Mouse (Mus musculus) forebrain, embryonic 11.5 days (tissue): ENCODE measurements around the gene Lins1. TPM values are rescaled to one million over a fixed set of nuclear protein-coding genes. Genes with fewer than 3 reads are reported as not detected.

Experiments used
- ATAC-seq: fragments of 200-750 bp; cut with Nextera tagmentation; replicated peaks from 2 replicates; pipeline ENCODE4 v1.8.0; 2017; ENCODE audit warnings: moderate TSS enrichment; ENCODE audit not compliant: low FRiP score
- DNase-seq: peaks from one replicate; pipeline ENCODE4 v3.0.0-alpha.2; 2017; ENCODE audit warnings: low spot score
- H3K27ac ChIP-seq: fragments of 300-500 bp; sonication (generic); 2 replicates; pipeline ENCODE4 v1.5.1; 2014; ENCODE audit warnings: low read depth, low read length
- H3K27me3 ChIP-seq: fragments of 300-500 bp; sonication (generic); 2 replicates; pipeline ENCODE4 v1.6.1; 2014; ENCODE audit warnings: mild to moderate bottlenecking, low read length, mixed read lengths; ENCODE audit not compliant: control insufficient read depth, insufficient read depth
- H3K36me3 ChIP-seq: fragments of 300-500 bp; sonication (generic); 2 replicates; pipeline ENCODE4 v1.6.1; 2014; ENCODE audit warnings: mild to moderate bottlenecking, low read length, moderate library complexity, mixed read lengths; ENCODE audit not compliant: control insufficient read depth, insufficient read depth
- H3K4me1 ChIP-seq: fragments of 300-500 bp; sonication (generic); replicated peaks from 2 replicates; pipeline ENCODE4 v1.6.1; 2014; ENCODE audit warnings: low read length, mixed read lengths; ENCODE audit not compliant: control insufficient read depth, insufficient read depth
- H3K4me2 ChIP-seq: fragments of 300-500 bp; sonication (generic); 2 replicates; pipeline ENCODE4 v1.6.1; 2014; ENCODE audit warnings: low read depth, mild to moderate bottlenecking, low read length, moderate library complexity, mixed read lengths; ENCODE audit not compliant: severe bottlenecking
- H3K4me3 ChIP-seq: fragments of 300-500 bp; sonication (generic); 2 replicates; pipeline ENCODE4 v1.5.1; 2014; ENCODE audit warnings: low read depth, low read length
- H3K9ac ChIP-seq: fragments of 300-500 bp; sonication (generic); 2 replicates; pipeline ENCODE4 v1.6.1; 2014; ENCODE audit warnings: low read length
- H3K9me3 ChIP-seq: fragments of 300-500 bp; sonication (generic); 2 replicates; pipeline ENCODE4 v1.6.1; 2016; ENCODE audit warnings: low read length, mixed read lengths; ENCODE audit not compliant: control insufficient read depth
- WGBS: fragments of 180-500 bp; shearing (Covaris S2); extraction: QIAGEN DNeasy Blood & Tissue Kit; methylation state at CpG from one replicate; pipeline ENCODE4 v1.1.7; 2014; 5-methylcytosine and 5-hydroxymethylcytosine counted together
- polyA plus RNA-seq: library from polyadenylated mRNA; unstranded; fragments of >200 nt; fragmentation: Nextera tagmentation; extraction: Ambion mirVana; gene quantifications from 2 replicates; pipeline ENCODE4 v1.2.1, GENCODE M21; 2014

The Lins1 gene
- polyA plus RNA-seq, 1 experiment from 2014 or later, result 24.2 TPM

DNA sequence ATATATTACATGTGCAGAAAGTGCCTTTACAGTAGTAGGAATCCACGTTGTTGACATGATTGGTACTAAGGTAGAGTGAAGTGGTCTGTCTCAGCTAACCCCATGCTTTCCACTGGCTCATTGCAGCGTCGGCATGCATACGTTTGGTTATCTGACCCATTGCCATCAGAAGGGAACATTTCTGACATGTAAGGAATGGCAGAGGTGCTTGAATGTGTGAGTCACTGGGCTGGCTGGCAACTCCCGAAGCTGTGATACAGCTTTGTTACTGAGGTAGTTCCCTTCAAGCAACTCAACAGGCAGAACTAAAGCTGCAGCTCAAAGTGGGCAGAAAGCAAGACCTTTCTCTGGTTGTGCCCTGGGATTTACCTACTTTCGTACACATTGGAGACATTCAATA is 45.3 kb downstream of the Lins1 start:
- Histone ChIP-seq H3K9ac (no peak overlapping the region), H3K4me1 (no peaks in the 10 kb centered on the region), H3K27ac (no peak overlapping the region), H3K27me3 (no peaks in the 10 kb centered on the region), H3K4me3 (no peak overlapping the region), H3K36me3 (no peaks in the 10 kb centered on the region), H3K9me3 (no peaks in the 10 kb centered on the region), H3K4me2 (no peak overlapping the region)
- DNase-seq (no peak), ATAC-seq (no peak)
- 91% methylated on average over 6 of the region's 6 CpGs for WGBS

DNA sequence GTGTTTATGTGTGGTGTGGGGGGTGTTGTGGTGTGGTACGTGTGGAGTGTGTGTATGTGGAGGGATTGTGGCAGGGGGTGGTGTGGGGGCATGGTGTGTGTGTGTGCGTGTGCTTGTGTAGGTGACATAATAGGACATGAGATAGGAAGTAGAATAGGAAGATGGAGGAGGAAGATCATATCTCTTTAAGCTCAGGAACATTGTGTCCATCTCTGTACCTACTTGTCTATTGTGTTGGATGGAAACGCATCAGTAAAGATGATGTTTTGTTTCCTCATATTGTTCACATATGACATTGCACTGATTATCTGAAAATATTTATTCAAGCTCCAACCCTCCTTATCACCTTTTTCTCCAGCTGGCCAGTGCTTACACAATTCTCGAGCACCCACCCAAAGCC is 47.7 kb downstream of the Lins1 start:
- no peak overlapping the region for H3K9ac ChIP-seq
- H3K9me3 ChIP-seq, result no peaks in the 10 kb centered on the region
- H3K36me3 ChIP-seq, result no peaks in the 10 kb centered on the region
- no peak overlapping the region for H3K4me2 ChIP-seq
- 92% methylated on average over 4 of the region's 4 CpGs for WGBS
- no peak overlapping the region for H3K4me3 ChIP-seq
- DNase-seq, result no peak
- no peaks in the 10 kb centered on the region for H3K4me1 ChIP-seq
- no peak for ATAC-seq
- H3K27me3 ChIP-seq, result no peaks in the 10 kb centered on the region
- no peak overlapping the region for H3K27ac ChIP-seq

DNA sequence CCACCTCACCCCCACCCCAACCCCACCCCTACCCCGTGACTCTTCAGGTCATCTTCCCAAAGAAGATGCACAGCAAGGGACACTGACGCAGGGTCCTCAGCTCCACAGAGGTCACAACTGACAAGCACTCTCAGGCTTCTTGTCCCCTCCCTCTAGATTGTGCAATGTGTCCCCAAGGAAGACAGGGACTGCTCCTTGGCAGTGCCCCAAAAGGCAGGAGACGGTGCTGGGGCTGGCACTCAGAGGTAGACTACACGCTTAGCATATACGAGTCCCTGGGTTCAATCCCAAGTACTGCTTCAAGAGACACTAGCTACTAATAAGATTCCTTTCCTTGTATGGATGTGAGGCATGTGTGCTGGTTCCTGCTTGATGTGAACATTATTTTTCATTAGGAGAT is 51.3 kb downstream of the Lins1 start:
- H3K4me2 ChIP-seq, result no peak overlapping the region
- no peaks in the 10 kb centered on the region for H3K36me3 ChIP-seq
- ATAC-seq (no peak), DNase-seq (no peak)
- H3K27me3 ChIP-seq, result no peaks in the 10 kb centered on the region
- H3K4me3 ChIP-seq, result no peak overlapping the region
- no peaks in the 10 kb centered on the region for H3K4me1 ChIP-seq
- H3K9ac ChIP-seq, result no peak overlapping the region
- 86% methylated on average over 5 of the region's 5 CpGs for WGBS
- no peaks in the 10 kb centered on the region for H3K9me3 ChIP-seq
- no peak overlapping the region for H3K27ac ChIP-seq

DNA sequence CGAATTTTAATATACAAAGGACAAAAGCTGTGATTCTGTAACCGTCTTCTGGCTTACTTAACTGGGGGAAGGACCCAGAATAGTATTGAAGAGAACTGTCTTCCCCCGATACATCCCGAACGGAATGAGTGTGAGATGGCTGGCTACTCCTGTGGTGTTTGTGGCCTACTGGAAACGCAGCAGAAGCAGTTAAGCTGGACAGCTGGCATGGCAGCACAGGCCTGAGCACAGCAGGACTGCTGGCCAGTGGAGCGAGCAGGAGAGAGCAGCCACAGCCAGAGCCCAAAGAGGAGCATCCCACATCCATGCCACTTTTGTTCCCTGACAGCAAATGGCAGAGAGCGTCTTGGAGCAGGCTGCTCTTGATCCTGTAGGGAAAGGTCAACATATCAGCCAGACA is 51.7 kb downstream of the Lins1 start:
- Histone ChIP-seq H3K4me3 (no peak overlapping the region), H3K4me1 (no peaks in the 10 kb centered on the region), H3K9ac (no peak overlapping the region), H3K27ac (no peak overlapping the region), H3K36me3 (no peaks in the 10 kb centered on the region), H3K9me3 (no peaks in the 10 kb centered on the region), H3K4me2 (no peak overlapping the region), H3K27me3 (no peaks in the 10 kb centered on the region)
- WGBS, result 74% methylated on average over 8 of the region's 8 CpGs
- DNase-seq (no peak), ATAC-seq (no peak)

GRCm38 (mm10) chr7:66743377-66743781 is 53.7 kb downstream of the Lins1 start, which contains the start of gene Cers3:
Gene Cers3 (plus strand): TSS chr7:66743504.
- Histone ChIP-seq H3K9ac (no peak within 1 kb of the TSS), H3K36me3 (no peaks in the 10 kb centered on the region), H3K4me2 (no peak within 1 kb of the TSS), H3K4me3 (no peak within 1 kb of the TSS), H3K9me3 (no peaks in the 10 kb centered on the region), H3K27me3 (no peaks in the 10 kb centered on the region), H3K4me1 (no peaks in the 10 kb centered on the region), H3K27ac (no peak within 1 kb of the TSS)
- DNase-seq, result no peak
- ATAC-seq, result no peak
- WGBS, result 77% methylated on average over 9 of the region's 9 CpGs

GRCm38 (mm10) chr7:66746972-66747371 is 57.3 kb downstream of the Lins1 start:
- H3K27ac ChIP-seq, result no peak overlapping the region
- 82% methylated on average over 7 of the region's 7 CpGs for WGBS

GRCm38 (mm10) chr7:66749998-66750397 is 60.3 kb downstream of the Lins1 start:
- H3K36me3 ChIP-seq, result no peaks in the 10 kb centered on the region
- ATAC-seq (no peak), DNase-seq (no peak)
- WGBS, result 84% methylated on average over 1 of the region's 1 CpGs
- no peaks in the 10 kb centered on the region for H3K4me1 ChIP-seq
- no peaks in the 10 kb centered on the region for H3K27me3 ChIP-seq
- no peak overlapping the region for H3K4me2 ChIP-seq
- no peaks in the 10 kb centered on the region for H3K9me3 ChIP-seq
- H3K27ac ChIP-seq, result no peak overlapping the region
- H3K4me3 ChIP-seq, result no peak overlapping the region
- H3K9ac ChIP-seq, result no peak overlapping the region

More at GRCm38 (mm10) chr7:66746972-66747371, 57.3 kb downstream of the Lins1 start:
- H3K4me3 ChIP-seq, result no peak overlapping the region
- no peak overlapping the region for H3K9ac ChIP-seq
- no peaks in the 10 kb centered on the region for H3K27me3 ChIP-seq
- no peak for ATAC-seq
- no peak overlapping the region for H3K4me2 ChIP-seq
- H3K9me3 ChIP-seq, result no peaks in the 10 kb centered on the region
- H3K4me1 ChIP-seq, result no peaks in the 10 kb centered on the region
- no peaks in the 10 kb centered on the region for H3K36me3 ChIP-seq
- no peak for DNase-seq

DNA sequence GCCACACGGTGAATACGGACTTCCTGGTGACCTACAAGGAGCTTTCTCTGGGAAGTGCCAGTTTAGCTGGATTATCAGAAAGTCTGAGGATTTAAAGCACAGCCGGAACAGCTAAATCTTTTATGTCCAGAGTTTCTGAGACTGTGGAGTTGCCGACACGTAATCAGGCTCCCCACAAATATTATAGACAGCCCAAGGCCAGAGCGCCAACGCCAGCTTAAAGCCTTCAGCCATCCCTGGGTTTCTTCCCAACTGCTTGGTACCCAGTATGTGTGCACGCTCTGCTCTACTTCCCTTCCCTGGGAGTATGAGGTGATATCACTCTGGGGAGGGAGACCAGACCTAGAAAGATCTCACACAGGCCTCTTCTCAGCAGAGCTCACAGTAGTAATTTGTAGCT is 64.1 kb downstream of the Lins1 start:
- Histone ChIP-seq H3K9ac (no peak overlapping the region), H3K9me3 (no peaks in the 10 kb centered on the region), H3K27ac (no peak overlapping the region), H3K27me3 (no peaks in the 10 kb centered on the region), H3K4me2 (no peak overlapping the region), H3K4me1 (no peaks in the 10 kb centered on the region), H3K4me3 (no peak overlapping the region), H3K36me3 (no peaks in the 10 kb centered on the region)
- 88% methylated on average over 8 of the region's 8 CpGs for WGBS
- ATAC-seq, result no peak
- DNase-seq, result no peak

DNA sequence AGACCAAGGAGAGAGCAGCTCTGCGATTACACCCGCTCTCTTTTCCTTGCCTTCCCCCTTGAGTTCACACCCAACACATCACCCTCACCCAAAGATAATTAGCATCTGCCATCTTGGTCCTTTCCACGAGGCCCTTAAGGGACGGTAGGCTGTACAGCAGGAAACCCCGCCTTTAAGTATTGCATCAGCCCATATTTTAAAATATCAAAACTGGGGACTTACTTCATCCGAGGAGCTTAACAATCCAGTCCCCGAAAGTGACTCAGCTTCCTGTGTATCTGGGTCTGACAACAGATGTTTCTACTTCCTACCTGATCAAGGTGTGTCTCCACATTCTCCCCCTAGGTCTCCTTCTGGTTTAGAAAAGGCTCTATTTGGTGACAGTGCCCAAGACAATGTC is 65.9 kb downstream of the Lins1 start:
- no peak for ATAC-seq
- Histone ChIP-seq H3K4me3 (no peak overlapping the region), H3K4me2 (no peak overlapping the region), H3K27ac (no peak overlapping the region), H3K36me3 (no peaks in the 10 kb centered on the region), H3K4me1 (no peaks in the 10 kb centered on the region), H3K9me3 (no peaks in the 10 kb centered on the region), H3K27me3 (no peaks in the 10 kb centered on the region), H3K9ac (no peak overlapping the region)
- DNase-seq, result no peak
- 85% methylated on average over 7 of the region's 7 CpGs for WGBS
